In the genomic region with DNA sequence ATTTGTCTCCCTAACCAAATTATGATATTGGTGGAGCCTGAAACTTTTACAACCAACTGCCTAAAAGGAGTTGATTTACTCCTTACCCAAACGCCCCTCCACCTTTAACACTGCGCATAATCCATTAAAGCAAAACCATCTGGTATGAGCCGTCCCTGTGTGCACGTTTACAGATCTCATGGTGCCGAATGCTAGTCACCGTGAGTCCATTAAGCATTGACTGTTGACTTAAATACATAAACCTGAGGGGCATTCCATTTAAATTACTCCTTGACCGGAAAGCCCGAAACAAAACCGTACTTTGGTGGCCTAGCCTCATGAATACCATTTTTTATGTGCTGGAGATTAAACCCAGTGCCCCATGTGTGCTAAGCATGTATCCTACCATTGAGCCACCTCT, we compare ENCODE assay signal across 16 mouse cellular contexts. TPM values are rescaled to one million over a fixed set of nuclear protein-coding genes. Genes with fewer than 3 reads are reported as not detected.
"Had no signal": no experiment of that assay in that cellular context is flagged by ENCODE, and none has a peak within 500 bp of the region (broad histone marks: within the 10 kb centered on the region; RNA-seq: fewer than 3 reads in every experiment).

No protein-coding gene starts in this region.

- H3K4me1 ChIP-seq: midbrain, embryonic 13.5 days had no signal

- H3K9me3 ChIP-seq: kidney, embryonic 15.5 days; limb, embryonic 15.5 days; midbrain, embryonic 13.5 days had no signal

- H3K36me3 ChIP-seq: kidney, embryonic 15.5 days; limb, embryonic 15.5 days; midbrain, embryonic 13.5 days had no signal

- DNase-seq: kidney, adult 11 months; kidney, adult 8-10 months; kidney, postnatal 10 days; kidney, postnatal 36 days; left cerebral cortex, postnatal 4 days; liver, postnatal 0 days; lung, embryonic 14.5 days; thymus, postnatal 25 days had no signal

- H3K27ac ChIP-seq: kidney, embryonic 15.5 days; limb, embryonic 15.5 days; liver, embryonic 14.5 days; macrophage; midbrain, embryonic 13.5 days; stomach, postnatal 0 days had no signal

- H3K27me3 ChIP-seq: kidney, embryonic 15.5 days; limb, embryonic 15.5 days; midbrain, embryonic 13.5 days had no signal

- H3K4me3 ChIP-seq: kidney, embryonic 15.5 days; limb, embryonic 15.5 days; midbrain, embryonic 13.5 days had no signal

RNA-seq across cellular contexts. Expression of gene Gm37240, which starts 40.0 kb away (rescaled TPM):
- polyA plus RNA-seq: macrophage; neural tube, embryonic 14.5 days had no signal

RNA-seq across cellular contexts. Expression of gene Glt28d2, which starts 40.0 kb away (rescaled TPM):
- total RNA-seq: megakaryocyte, adult 5-6 weeks had no signal
- polyA plus RNA-seq: macrophage; midbrain, embryonic 13.5 days had no signal
